In genomic region chr5:66780371-66780770, GRCm38 (mm10) we compare ENCODE assay signal across 17 mouse cellular contexts.
"Had no signal": no experiment of that assay in that cellular context is flagged by ENCODE, and none has a peak within 500 bp of the region (broad histone marks: within the 10 kb centered on the region; RNA-seq: fewer than 3 reads in every experiment).

No protein-coding gene starts in this region.

- H3K36me3 ChIP-seq: neural tube, embryonic 12.5 days; neural tube, embryonic 13.5 days; neural tube, embryonic 15.5 days; stomach, embryonic 15.5 days had no signal

- H3K27ac ChIP-seq: neural tube, embryonic 12.5 days; neural tube, embryonic 13.5 days; neural tube, embryonic 15.5 days; stomach, embryonic 15.5 days; stomach, postnatal 0 days had no signal

- H3K27me3 ChIP-seq: neural tube, embryonic 12.5 days; neural tube, embryonic 13.5 days; neural tube, embryonic 15.5 days; stomach, embryonic 15.5 days had no signal

- H3K4me2 ChIP-seq: neural tube, embryonic 12.5 days; neural tube, embryonic 13.5 days; neural tube, embryonic 15.5 days; stomach, embryonic 15.5 days had no signal

- H3K9ac ChIP-seq: neural tube, embryonic 12.5 days; neural tube, embryonic 13.5 days; neural tube, embryonic 15.5 days; stomach, embryonic 15.5 days had no signal

- H3K4me1 ChIP-seq: neural tube, embryonic 12.5 days had no signal

- DNase-seq: retina, postnatal 1 day; right cerebral cortex, adult 18-20 months; right cerebral cortex, postnatal 14 days; right cerebral cortex, postnatal 25 days; right cerebral cortex, postnatal 4 days; spleen, adult 18-20 months; thymus, adult 18-20 months; thymus, adult 2 months; thymus, postnatal 14 days; thymus, postnatal 25 days; thymus, postnatal 36 days; thymus, postnatal 4 days had no signal

- H3K4me3 ChIP-seq: neural tube, embryonic 12.5 days; neural tube, embryonic 13.5 days; neural tube, embryonic 15.5 days; stomach, embryonic 15.5 days had no signal

- H3K9me3 ChIP-seq: neural tube, embryonic 12.5 days; neural tube, embryonic 13.5 days; neural tube, embryonic 15.5 days; stomach, embryonic 15.5 days had no signal
